Mouse (Mus musculus): ENCODE results near the gene Neurl4.

DNA sequence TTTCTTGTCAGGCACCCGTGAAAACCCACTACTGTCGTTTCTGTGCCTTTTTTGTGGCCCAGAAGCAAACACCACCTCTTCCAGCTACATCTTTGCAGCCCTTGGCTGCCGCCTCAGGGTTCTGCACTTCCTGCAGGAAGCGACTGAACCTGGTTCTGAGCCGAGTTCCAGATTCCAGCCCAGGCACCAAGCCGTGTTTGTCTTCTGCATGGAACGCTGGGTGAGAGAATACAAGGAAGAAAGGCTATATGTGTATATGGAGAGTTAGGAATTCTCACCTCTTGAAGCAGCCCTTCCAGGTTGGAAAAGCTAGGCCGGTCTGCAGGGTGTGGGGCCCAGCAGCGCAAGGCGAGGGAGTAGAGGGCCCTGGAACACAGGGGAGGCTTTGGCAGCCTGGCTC is 46.2 kb upstream of the Neurl4 start:
- no peak for TF ChIP-seq POLR2A (IDR thresholded peaks at IDR 0.05; ENCODE audit: borderline replicate concordance, control insufficient read depth, low read depth, low read length)
- TF ChIP-seq CTCF (IDR thresholded peaks at IDR 0.05; ENCODE audit: control insufficient read depth, insufficient read depth, low read length), result no peak
